Mouse (Mus musculus) adrenal gland (tissue): ENCODE measurements around the gene Ceacam19.

Experiments used
- intact Hi-C: fragments of 180-260 bp; cut with DNase I; formaldehyde crosslinking; loops from one replicate; pipeline ENCODE4 v1.15.1; 2025

The Ceacam19 gene

DNA sequence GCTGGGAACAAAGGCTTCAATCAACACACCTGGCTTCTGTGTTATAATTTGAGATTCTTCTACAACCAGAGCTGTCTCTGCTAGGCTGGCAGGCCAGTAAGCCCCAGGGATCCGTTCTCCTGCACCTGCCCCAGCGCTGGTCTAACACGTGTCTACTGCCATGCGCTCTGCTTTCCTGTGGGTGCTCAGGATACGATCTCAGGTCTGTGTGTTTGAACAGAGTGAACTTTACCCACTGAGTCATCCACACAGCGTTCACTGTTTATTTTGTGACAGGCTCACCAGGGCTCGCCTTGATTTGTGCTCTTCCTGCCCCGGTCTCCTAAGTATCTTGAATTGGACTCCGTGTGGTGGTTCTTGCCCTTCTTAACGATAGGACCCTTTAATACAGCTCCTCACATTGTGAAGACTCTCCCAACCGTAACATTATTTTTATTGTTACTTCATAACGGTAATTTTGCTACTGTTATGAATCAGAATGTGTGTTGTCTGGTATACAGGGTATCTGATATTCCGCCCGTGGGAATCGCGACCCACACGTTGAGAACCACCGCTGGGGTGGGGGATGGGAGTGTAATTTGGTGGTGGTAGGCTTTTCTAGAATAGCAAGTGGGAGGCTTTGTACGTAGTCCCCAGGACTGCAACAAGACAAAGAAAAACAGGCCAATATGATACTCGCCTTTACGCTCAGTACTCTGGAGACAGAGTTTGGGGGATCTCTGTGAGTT, 45.9 kb downstream of the Ceacam19 start:
- intact Hi-C loops, result no loop called here

DNA sequence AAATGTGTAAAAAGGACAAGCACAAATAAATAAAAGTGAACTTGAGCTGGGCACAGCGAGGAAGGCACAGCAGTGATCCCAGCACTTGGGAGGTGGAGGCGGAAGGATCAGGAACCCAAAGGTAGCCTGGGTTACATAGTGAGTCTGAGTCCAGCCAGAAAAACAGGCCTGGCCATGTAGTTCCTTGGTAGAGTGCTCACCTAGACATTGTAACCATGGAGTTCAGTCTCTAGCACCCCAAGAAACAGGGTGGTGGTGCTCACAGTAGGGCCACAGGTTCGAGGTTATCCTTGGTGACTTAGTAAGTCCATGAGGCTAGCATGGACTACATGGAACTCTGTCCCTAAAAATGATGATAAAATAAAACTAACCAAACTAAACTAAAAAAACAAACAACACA, 46.8 kb downstream of the Ceacam19 start:
- intact Hi-C loops, result no loop called here

DNA sequence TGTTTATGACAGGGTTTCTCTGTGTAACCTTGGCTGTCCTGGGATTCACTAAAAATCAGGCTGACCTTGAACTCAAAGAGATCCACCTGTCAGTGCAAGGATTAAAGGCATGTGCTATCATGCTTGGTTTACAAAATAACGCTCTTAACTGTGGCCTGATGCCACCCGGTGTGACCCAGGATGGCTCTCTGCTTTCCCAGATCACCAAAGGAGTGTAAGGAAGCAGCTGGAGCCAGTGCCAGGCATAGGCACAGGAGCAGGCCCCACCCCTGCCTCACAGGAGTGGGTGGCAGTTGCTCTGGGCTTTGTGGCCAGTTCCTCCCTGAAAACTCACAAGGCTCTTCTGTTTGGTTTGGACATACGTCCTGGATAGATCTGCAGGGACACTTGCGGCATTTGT, 47.4 kb downstream of the Ceacam19 start:
- intact Hi-C loops, result no loop called here

DNA sequence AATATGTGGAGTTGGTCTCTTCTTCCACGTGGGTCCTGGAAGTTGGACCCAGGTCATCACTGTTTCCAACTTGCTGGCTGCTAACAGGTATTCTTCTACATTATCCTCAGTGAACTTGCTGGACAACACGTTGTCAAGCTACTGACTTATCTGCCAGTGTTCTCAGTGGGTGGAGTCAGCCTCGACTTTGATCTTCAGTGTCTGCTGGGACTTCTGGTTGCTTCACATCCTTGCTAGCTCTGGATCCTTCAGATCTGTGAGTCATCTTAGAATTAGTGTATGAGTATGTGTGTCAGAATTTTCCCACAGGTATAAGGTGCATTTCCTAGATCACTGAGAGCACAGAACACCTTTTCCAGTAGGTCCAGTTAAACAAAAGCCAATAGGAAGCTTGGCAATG, 50.9 kb downstream of the Ceacam19 start:
- intact Hi-C loops, result no loop called here

DNA sequence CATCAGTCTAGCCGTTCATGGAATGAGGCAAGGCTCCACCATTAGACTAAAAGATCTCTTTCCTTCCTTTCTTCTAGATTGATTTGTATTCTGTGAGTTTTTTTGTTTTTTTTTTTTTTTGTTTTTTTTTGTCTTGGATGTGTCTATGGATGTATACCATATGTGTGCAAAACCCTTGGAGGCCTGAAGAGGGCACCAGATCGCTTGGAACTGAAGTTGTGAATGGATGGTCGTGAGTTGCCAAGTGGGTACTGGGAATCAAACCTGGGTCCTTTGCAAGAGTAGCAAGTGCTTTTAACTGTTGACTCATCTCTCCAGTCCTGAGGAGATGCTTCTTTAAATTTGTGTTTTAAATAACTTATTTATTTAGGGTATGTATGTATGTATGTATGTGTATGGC, 53.7 kb downstream of the Ceacam19 start:
- intact Hi-C loops, result no loop called here

DNA sequence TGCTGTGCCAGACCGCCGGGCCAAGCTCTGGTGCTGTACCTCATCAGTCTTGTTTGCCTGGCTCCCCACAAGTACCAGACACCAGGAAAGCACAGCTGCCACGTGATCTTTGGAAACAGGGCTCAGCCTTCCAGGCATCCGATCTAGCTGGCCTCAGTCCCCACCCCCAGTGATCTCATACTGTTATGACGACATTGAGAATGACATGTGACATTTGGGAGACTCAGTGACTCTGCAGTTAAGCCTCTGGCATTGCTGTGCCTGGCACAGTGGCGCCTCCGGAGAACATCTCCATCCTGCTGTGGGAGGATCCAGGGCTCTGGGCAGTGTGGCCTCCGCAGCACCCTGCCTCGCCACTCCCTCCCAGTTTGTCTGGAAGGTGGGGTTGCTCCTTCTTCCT, 55.9 kb downstream of the Ceacam19 start:
- intact Hi-C loops, result no loop called here

DNA sequence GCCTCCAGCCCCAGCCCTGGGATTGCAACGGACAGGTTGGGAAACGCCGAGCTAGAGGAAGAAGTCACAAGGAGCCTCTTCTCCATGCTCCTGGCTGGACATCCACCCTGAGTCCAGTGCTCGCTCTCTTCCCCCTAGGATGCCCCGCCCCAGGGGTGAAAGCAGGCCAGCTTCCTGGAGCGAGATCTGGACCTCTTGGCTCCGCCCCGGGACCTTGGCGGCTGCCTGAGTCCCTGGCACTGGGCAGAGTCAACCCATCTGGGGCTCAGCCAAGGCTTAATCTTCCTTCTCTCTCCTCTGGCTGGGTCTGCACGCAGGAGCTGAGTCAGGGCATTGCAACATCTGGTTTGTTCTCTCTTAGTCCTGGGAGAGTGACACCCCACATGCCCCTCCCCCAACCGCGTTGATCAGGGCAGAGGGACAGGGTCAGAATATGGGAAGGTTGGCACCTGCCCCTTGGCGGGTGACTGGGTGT, 57.0 kb downstream of the Ceacam19 start:
- intact Hi-C loops, result no loop called here

DNA sequence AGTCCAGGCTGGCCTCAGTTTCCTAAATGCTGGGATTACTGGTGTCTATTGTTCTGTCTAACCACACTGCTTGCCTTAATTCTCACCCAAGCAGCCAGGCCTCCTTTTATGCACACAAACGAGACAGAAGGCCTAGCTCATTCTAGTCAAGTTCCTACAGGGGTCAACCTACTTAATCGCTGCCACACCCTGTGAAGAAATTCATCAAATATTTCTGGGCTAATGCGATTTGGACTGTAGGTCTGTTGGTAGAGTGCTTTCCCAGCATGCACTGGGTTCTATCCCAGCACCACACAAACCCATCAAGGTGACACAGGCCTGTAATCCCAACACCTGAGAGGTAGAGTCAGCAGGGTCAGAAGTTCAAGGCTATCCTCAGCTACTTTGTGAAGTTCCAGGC, 58.1 kb downstream of the Ceacam19 start:
- intact Hi-C loops, result no loop called here

DNA sequence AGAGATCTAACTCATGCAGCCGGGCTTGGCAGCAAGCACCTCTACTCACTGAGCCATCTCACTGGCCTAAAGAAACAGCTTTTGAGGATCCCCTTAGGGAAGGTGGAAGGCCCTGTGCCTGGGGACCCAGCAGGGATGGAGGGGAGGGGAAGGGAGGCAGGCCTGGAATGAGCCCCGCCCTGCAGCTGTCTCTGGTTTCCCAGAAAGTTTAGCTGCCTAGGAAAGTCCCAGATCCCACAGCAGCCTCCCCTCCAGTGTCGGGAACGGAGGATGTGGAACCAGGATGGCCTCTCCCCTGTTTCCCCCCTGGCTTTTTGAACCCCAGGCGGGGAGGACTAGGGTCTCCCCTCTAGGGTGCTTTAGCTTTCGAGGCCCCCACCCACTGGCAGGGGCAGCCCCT, 61.0 kb downstream of the Ceacam19 start:
- intact Hi-C loops, result no loop called here
